Mouse (Mus musculus): Measurements from ENCODE around the gene Epha4.

DNA sequence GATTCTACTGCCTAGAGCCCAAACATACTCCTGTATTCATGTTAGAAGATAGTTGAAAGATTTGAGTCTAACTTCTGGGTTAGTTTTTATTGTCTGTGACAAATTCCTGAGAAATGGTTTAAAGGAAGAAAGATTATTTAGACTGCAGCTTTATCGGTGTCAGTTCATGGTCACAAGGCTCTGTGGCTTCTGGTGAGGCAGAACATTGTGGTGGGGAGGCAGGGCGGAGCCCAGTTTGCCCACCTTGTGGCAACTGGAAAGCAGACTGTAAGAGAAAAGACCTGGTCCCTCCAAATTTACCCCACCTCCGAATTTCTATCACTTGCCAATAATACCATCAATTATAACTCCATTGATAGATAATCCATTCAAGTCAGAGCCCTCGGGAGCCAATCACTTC, 171.1 kb downstream of the Epha4 start:
- TF ChIP-seq CHD2 (IDR thresholded peaks at IDR 0.05; ENCODE audit: low read length) (no peak), PAX5 (IDR thresholded peaks at IDR 0.05; ENCODE audit: low read length) (no peak), POLR2A (IDR thresholded peaks at IDR 0.05; ENCODE audit: low read depth, low read length) (no peak), JUND (conservative IDR thresholded peaks at IDR 0.05; ENCODE audit: low read depth, low read length) (no peak), CTCF (conservative IDR thresholded peaks at IDR 0.05 in 1 of 2, IDR thresholded peaks at IDR 0.05 in 1 of 2; ENCODE audit: low read depth in 2 of 2, low read length in 2 of 2) (no peak), JUN (IDR thresholded peaks at IDR 0.05; ENCODE audit: insufficient read depth, low read depth, low read length) (no peak), ZMIZ1 (IDR thresholded peaks at IDR 0.05; ENCODE audit: low read depth, low read length) (no peak), EP300 (IDR thresholded peaks at IDR 0.05; ENCODE audit: low read length) (no peak), CHD1 (IDR thresholded peaks at IDR 0.05; ENCODE audit: low read depth, low read length) (no peak), USF1 (IDR thresholded peaks at IDR 0.05; ENCODE audit: low read depth, low read length) (no peak)
